Mouse (Mus musculus) liver, embryonic 12.5 days (tissue): Measurements from ENCODE around the gene Edem1. TPM values are rescaled to one million over a fixed set of nuclear protein-coding genes. Genes with fewer than 3 reads are reported as not detected.

Experiments used
- ATAC-seq: fragments of 200-750 bp; cut with Nextera tagmentation; 2 replicates; pipeline ENCODE4 v1.8.0; 2017; ENCODE audit warnings: moderate number of reproducible peaks, mild to moderate bottlenecking, moderate library complexity
- H3K27ac ChIP-seq: fragments of 300-500 bp; sonication (generic); 2 replicates; pipeline ENCODE4 v1.5.1; 2016; ENCODE audit warnings: mild to moderate bottlenecking
- H3K27me3 ChIP-seq: fragments of 300-500 bp; sonication (generic); replicated peaks from 2 replicates; pipeline ENCODE4 v1.6.1; 2016; ENCODE audit warnings: mild to moderate bottlenecking, moderate library complexity
- H3K36me3 ChIP-seq: fragments of 300-500 bp; sonication (generic); 2 replicates; pipeline ENCODE4 v1.6.1; 2016; ENCODE audit warnings: mild to moderate bottlenecking, moderate library complexity
- H3K4me1 ChIP-seq: fragments of 300-500 bp; sonication (generic); 2 replicates; pipeline ENCODE4 v1.6.1; 2016
- H3K4me2 ChIP-seq: fragments of 300-500 bp; sonication (generic); 2 replicates; pipeline ENCODE4 v1.6.1; 2016; ENCODE audit warnings: mild to moderate bottlenecking, moderate library complexity
- H3K4me3 ChIP-seq: fragments of 300-500 bp; sonication (generic); 2 replicates; pipeline ENCODE4 v1.5.1; 2016; ENCODE audit warnings: mild to moderate bottlenecking, moderate library complexity
- H3K9ac ChIP-seq: fragments of 300-500 bp; sonication (generic); 2 replicates; pipeline ENCODE4 v1.6.1; 2016; ENCODE audit warnings: mild to moderate bottlenecking, moderate library complexity
- H3K9me3 ChIP-seq: fragments of 300-500 bp; sonication (generic); replicated peaks from 2 replicates; pipeline ENCODE4 v1.6.1; 2016; ENCODE audit warnings: mild to moderate bottlenecking, moderate library complexity
- WGBS: fragments of 180-500 bp; shearing (Covaris S2); methylation state at CpG from one replicate; pipeline ENCODE4 v1.1.7; 2016; ENCODE audit not compliant: insufficient replicate concordance; 5-methylcytosine and 5-hydroxymethylcytosine counted together
- polyA plus RNA-seq: library from polyadenylated mRNA; unstranded; fragments of >200 nt; fragmentation: Nextera tagmentation; extraction: Ambion mirVana; gene quantifications from 2 replicates; pipeline ENCODE4 v1.2.1, GENCODE M21; 2016

The Edem1 gene
- 30.8 TPM in 2 replicates for polyA plus RNA-seq

DNA sequence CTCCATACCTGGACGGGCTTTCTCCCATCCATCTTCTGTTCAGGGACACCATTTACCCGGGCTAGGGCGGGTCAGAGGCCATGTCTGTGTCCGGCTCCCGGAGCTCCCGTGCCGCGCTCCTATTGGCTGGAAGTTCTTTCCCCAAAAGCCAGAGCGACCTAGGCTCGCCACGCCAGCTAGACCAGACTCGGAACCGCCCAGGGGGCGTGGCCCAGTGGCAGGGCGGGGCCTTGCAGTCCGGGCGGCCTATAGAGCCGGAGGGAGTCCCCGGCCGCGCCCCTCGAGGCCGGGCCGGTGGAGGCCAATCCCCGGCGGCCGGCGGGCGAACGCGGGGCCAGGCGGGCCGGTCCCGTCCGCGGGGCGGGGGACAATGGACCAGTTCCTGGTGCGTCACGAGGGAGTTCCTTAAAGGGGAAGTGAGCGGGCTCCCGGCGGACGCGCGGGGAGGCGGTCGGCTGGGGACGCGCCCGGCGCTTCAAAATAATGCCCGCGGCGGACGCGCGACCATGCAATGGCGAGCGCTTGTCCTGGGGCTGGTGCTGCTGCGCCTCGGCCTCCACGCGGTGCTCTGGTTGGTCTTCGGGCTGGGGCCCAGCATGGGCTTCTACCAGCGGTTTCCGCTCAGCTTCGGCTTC, at the start of gene Edem1:
TSS of gene Edem1 (plus strand) at position 408 of the 635 bp plus-strand sequence.
- peak; percentile 99 for ATAC-seq
- 1% methylated on average over 54 of the region's 67 CpGs for WGBS
- H3K9me3 ChIP-seq: no peaks in the 10 kb centered on the region
- H3K4me3 ChIP-seq: peak within 1 kb of the TSS; percentile 85
- H3K36me3 ChIP-seq: peaks cover 12% of the 10 kb centered on the region
- peak within 1 kb of the TSS; percentile 90 for H3K9ac ChIP-seq
- no peaks in the 10 kb centered on the region for H3K27me3 ChIP-seq
- peak within 1 kb of the TSS; percentile 84 for H3K27ac ChIP-seq
- H3K4me2 ChIP-seq: peak within 1 kb of the TSS; percentile 98
- H3K4me1 ChIP-seq: peaks cover 60% of the 10 kb centered on the region

GRCm38 (mm10) chr6:108781865-108782264, 46.6 kb upstream of the Edem1 start:
- no peak for ATAC-seq
- no peak overlapping the region for H3K4me3 ChIP-seq
- 52% methylated on average over 6 of the region's 6 CpGs for WGBS
- no peaks in the 10 kb centered on the region for H3K36me3 ChIP-seq
- H3K9ac ChIP-seq: no peak overlapping the region
- peaks cover 51% of the 10 kb centered on the region for H3K4me1 ChIP-seq
- H3K27ac ChIP-seq: no peak overlapping the region
- no peaks in the 10 kb centered on the region for H3K27me3 ChIP-seq
- no peaks in the 10 kb centered on the region for H3K9me3 ChIP-seq
- no peak overlapping the region for H3K4me2 ChIP-seq

DNA sequence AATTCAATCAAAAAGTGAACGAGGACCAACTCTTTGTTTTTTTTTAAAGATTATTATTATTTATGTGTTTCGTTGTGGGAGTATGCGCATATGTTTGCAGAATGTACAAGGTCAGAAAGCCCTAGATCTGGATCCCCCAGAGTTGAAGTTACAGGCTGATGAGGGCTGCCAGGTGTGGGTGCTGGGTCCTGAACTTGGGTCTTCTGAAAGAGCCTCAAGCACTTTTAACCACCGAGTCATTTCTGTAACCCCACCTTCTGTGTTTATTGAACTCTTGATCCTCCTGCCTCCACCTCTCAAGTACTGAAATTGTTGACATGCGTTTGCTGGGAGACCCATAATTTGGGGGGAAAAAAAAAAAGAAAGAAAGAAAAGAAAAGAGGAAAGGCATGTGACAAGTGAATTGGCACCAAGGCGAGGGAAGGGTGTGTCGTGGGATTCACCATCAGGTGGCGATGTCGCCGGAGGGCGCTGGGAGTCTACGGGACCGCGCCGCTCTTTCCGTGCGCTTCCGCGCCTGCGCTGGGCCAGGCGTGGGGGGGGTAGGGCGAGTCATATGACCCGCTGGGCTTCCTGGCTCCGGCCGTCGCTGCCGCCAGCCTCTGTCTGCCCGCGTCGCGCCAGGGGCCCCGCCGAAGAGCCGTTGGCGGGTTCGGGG, 45.8 kb upstream of the Edem1 start, which contains the start of gene Arl8b:
TSS of gene Arl8b (plus strand) at position 574 of the 658 bp plus-strand sequence.
- WGBS: 10% methylated on average over 36 of the region's 36 CpGs
- peak; percentile 94 for ATAC-seq
- peak within 1 kb of the TSS; percentile 77 for H3K4me2 ChIP-seq

DNA sequence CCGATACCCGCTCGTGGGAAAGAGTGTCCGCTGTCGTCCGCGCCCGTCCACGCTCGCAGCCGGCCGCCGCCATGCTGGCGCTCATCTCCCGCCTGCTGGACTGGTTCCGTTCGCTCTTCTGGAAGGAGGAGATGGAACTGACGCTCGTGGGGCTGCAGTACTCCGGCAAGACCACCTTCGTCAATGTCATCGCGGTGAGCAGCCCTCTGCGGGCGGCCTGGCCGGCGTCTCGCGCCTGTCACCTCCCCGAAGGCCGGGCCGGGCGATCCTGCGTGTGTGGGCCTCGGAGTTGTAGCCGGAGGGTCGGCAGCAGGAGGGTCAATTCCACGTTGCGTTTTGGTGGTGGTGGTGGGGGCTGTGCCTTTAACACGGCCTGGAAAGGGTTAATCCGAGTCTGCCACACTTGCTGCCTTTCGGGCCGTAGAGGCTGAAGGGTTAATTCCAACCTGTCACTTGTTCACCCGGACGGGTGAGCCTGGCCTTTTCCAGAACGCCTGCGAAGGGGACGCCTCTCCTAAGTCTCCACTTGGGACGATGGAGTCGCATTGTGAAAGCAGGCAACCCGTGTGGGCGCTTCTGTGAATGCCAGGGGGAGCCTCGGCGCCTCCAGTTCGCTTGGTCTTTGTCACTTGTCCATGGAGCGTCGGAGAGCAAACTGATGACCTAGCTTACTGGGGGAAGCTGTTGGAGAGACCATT, 45.1 kb upstream of the Edem1 start:
- WGBS: under 1% methylated on average over 57 of the region's 57 CpGs
- Histone ChIP-seq H3K9me3 (no peaks in the 10 kb centered on the region), H3K9ac (peak overlapping the region; percentile 85), H3K4me1 (peaks cover 36% of the 10 kb centered on the region), H3K4me3 (peak overlapping the region; percentile 92), H3K27me3 (no peaks in the 10 kb centered on the region), H3K4me2 (peak overlapping the region; percentile 77), H3K36me3 (no peaks in the 10 kb centered on the region), H3K27ac (peak overlapping the region; percentile 84)
- ATAC-seq: peak; percentile 40

More for the DNA sequence above, 45.8 kb upstream of the Edem1 start, which contains the start of gene Arl8b:
- Histone ChIP-seq H3K27me3 (no peaks in the 10 kb centered on the region), H3K9ac (peak within 1 kb of the TSS; percentile 85), H3K4me3 (peak within 1 kb of the TSS; percentile 92), H3K36me3 (no peaks in the 10 kb centered on the region), H3K9me3 (no peaks in the 10 kb centered on the region), H3K27ac (peak within 1 kb of the TSS; percentile 84), H3K4me1 (peaks cover 43% of the 10 kb centered on the region)

- H3K9me3 ChIP-seq: no peaks in the 10 kb centered on the region
- WGBS: 26% methylated on average over 11 of the region's 11 CpGs
- H3K36me3 ChIP-seq: 0 out of 2 replicates have a peak, but pooled peaks cover 2% of the 10 kb centered on the region
- H3K4me1 ChIP-seq: peaks cover 33% of the 10 kb centered on the region
- H3K4me3 ChIP-seq: peak overlapping the region; percentile 92
- H3K4me2 ChIP-seq: peak overlapping the region; percentile 77
- H3K27ac ChIP-seq: peak overlapping the region; percentile 84; the same call in 1 of the 2 replicates
- no peak for ATAC-seq
- peak overlapping the region; percentile 85 for H3K9ac ChIP-seq
- H3K27me3 ChIP-seq: no peaks in the 10 kb centered on the region
Observed at GRCm38 (mm10) chr6:108784056-108784455, 44.4 kb upstream of the Edem1 start.

GRCm38 (mm10) chr6:108784796-108785195, 43.6 kb upstream of the Edem1 start:
- peak overlapping the region; percentile 77 for H3K4me2 ChIP-seq
- H3K27me3 ChIP-seq: no peaks in the 10 kb centered on the region
- H3K4me1 ChIP-seq: peaks cover 31% of the 10 kb centered on the region
- 0 out of 2 replicates have a peak, but pooled peaks cover 3% of the 10 kb centered on the region for H3K36me3 ChIP-seq
- no peak overlapping the region for H3K27ac ChIP-seq
- no peak for ATAC-seq
- peak overlapping the region; percentile 92 for H3K4me3 ChIP-seq
- WGBS: 16% methylated on average over 5 of the region's 5 CpGs
- H3K9me3 ChIP-seq: no peaks in the 10 kb centered on the region
- H3K9ac ChIP-seq: peak overlapping the region; percentile 85; the same call in 1 of the 2 replicates

DNA sequence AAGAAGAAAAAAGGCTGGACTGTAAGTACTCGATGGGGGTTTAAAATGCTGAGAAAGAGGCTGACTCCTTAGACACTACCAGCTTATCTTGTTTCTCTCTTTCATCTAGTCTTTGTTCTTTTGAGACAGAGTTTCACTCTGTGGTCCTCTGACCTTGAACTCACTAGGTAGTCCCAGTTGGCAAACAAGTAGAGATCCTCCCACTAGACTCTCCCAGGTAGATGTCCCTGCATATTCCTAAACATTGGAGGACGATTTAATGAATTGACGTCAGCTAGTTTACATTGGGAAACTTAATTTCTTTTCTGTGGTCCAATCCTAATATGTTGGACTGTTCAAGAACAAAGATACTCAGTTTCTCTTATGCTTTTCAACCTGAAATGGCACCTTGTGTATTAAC, 42.9 kb upstream of the Edem1 start:
- no peak overlapping the region for H3K4me3 ChIP-seq
- 72% methylated on average over 3 of the region's 3 CpGs for WGBS

GRCm38 (mm10) chr6:108791498-108791897, 36.9 kb upstream of the Edem1 start:
- ATAC-seq: no peak
- WGBS: 64% methylated on average over 5 of the region's 5 CpGs
- H3K4me1 ChIP-seq: peaks cover 26% of the 10 kb centered on the region

More for the DNA sequence above, 42.9 kb upstream of the Edem1 start:
- peaks cover 28% of the 10 kb centered on the region for H3K4me1 ChIP-seq
- ATAC-seq: no peak
- H3K27me3 ChIP-seq: no peaks in the 10 kb centered on the region
- no peak overlapping the region for H3K9ac ChIP-seq
- H3K27ac ChIP-seq: no peak overlapping the region
- peak overlapping the region; percentile 77 for H3K4me2 ChIP-seq
- 0 out of 2 replicates have a peak, but pooled peaks cover 3% of the 10 kb centered on the region for H3K36me3 ChIP-seq
- no peaks in the 10 kb centered on the region for H3K9me3 ChIP-seq

GRCm38 (mm10) chr6:108795912-108796311, 32.5 kb upstream of the Edem1 start:
- H3K4me2 ChIP-seq: no peak overlapping the region
- H3K9me3 ChIP-seq: no peaks in the 10 kb centered on the region
- H3K36me3 ChIP-seq: no peaks in the 10 kb centered on the region
- no peak overlapping the region for H3K4me3 ChIP-seq
- H3K4me1 ChIP-seq: peaks cover 32% of the 10 kb centered on the region
- H3K9ac ChIP-seq: no peak overlapping the region
- ATAC-seq: no peak
- no peak overlapping the region for H3K27ac ChIP-seq
- H3K27me3 ChIP-seq: no peaks in the 10 kb centered on the region
- 76% methylated on average over 1 of the region's 1 CpGs for WGBS

More at GRCm38 (mm10) chr6:108791498-108791897, 36.9 kb upstream of the Edem1 start:
- Histone ChIP-seq H3K36me3 (0 out of 2 replicates have a peak, but pooled peaks cover 3% of the 10 kb centered on the region), H3K9ac (no peak overlapping the region), H3K4me2 (no peak overlapping the region), H3K27ac (no peak overlapping the region), H3K9me3 (no peaks in the 10 kb centered on the region), H3K4me3 (no peak overlapping the region), H3K27me3 (no peaks in the 10 kb centered on the region)

- no peak overlapping the region for H3K27ac ChIP-seq
- H3K36me3 ChIP-seq: no peaks in the 10 kb centered on the region
- 72% methylated on average over 2 of the region's 2 CpGs for WGBS
- no peaks in the 10 kb centered on the region for H3K27me3 ChIP-seq
- ATAC-seq: no peak
- H3K4me3 ChIP-seq: no peak overlapping the region
- peaks cover 32% of the 10 kb centered on the region for H3K4me1 ChIP-seq
- H3K9me3 ChIP-seq: no peaks in the 10 kb centered on the region
- H3K4me2 ChIP-seq: no peak overlapping the region
- H3K9ac ChIP-seq: no peak overlapping the region
Observed at GRCm38 (mm10) chr6:108796706-108797105, 31.7 kb upstream of the Edem1 start.

DNA sequence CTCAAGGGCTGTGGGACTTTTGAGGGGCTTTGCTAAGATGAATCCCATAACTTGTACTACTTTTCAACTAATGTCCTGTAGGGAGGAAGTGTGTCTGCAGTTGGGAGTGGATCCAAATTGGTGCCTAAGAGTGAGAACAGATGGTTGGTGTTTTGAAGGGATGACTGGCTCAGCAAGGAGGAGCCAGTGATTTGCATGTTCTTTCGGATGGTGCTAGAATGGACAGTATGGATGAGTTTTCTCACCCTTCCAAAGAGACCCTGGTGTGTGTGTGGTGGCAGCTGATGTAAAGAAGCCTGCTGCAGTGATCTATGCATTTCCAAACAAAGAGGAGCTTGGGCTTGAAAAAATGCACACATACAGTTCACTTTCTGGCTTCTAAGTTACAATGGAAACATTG, 23.2 kb upstream of the Edem1 start:
- Histone ChIP-seq H3K4me2 (no peak overlapping the region), H3K4me1 (peaks cover 8% of the 10 kb centered on the region), H3K9me3 (no peaks in the 10 kb centered on the region), H3K4me3 (no peak overlapping the region), H3K36me3 (no peaks in the 10 kb centered on the region), H3K27me3 (no peaks in the 10 kb centered on the region), H3K9ac (no peak overlapping the region), H3K27ac (no peak overlapping the region)
- no peak for ATAC-seq
- 83% methylated on average over 1 of the region's 1 CpGs for WGBS
